Mouse (Mus musculus) CH12.LX (cell line): ENCODE measurements around the gene P2ry14. TPM values are rescaled to one million over a fixed set of nuclear protein-coding genes. Genes with fewer than 3 reads are reported as not detected.

Experiments
- DNase-seq: peaks from one replicate; pipeline ENCODE4 v3.0.0-alpha.2; 2013; ENCODE audit errors: extremely low read depth
- H3K27ac ChIP-seq: 2 replicates; pipeline ENCODE4 v1.5.1; 2012; ENCODE audit warnings: low read depth, mild to moderate bottlenecking, control low read depth, moderate library complexity; ENCODE audit not compliant: insufficient read depth
- H3K27me3 ChIP-seq: replicated peaks from 2 replicates; pipeline ENCODE3; 2012; ENCODE audit warnings: inconsistent platforms
- H3K36me3 ChIP-seq, 2 experiments: replicated peaks in 1 of 2; 2 replicates each; pipeline versions ENCODE3 to v1.6.1; 2012; ENCODE audit warnings: inconsistent platforms in 1 of 2, low read length in 1 of 2, mild to moderate bottlenecking in 1 of 2, mixed read lengths in 1 of 2, moderate library complexity in 1 of 2; ENCODE audit not compliant: control insufficient read depth in 1 of 2, insufficient read depth in 1 of 2
- H3K4me1 ChIP-seq, 2 experiments: 2 replicates each; pipeline ENCODE4 v1.6.1; 2012; ENCODE audit warnings: inconsistent platforms in 1 of 2, moderate library complexity in 1 of 2; ENCODE audit not compliant: insufficient read depth in 2 of 2, control insufficient read depth in 1 of 2
- H3K4me2 ChIP-seq: 2 replicates; pipeline ENCODE4 v1.6.1; 2012; ENCODE audit warnings: low read depth, mild to moderate bottlenecking, control low read depth; ENCODE audit not compliant: poor library complexity, insufficient read depth, severe bottlenecking
- H3K4me3 ChIP-seq, 3 experiments: fragments of 150-350 bp in 1 of 3; sonication (generic) in 1 of 3; replicated peaks in 1 of 3; 2 replicates each; pipeline versions ENCODE3 to v1.5.1; 2011 to 2012; ENCODE audit warnings: low read depth in 2 of 3, low read length in 2 of 3, mild to moderate bottlenecking in 2 of 3, moderate library complexity in 2 of 3, control low read depth in 1 of 3, improper control_type of control experiment in 1 of 3, inconsistent platforms in 1 of 3, mixed read lengths in 1 of 3; ENCODE audit not compliant: poor library complexity in 1 of 3
- H3K79me2 ChIP-seq: replicated peaks from 2 replicates; pipeline ENCODE4 v1.6.1; 2012; ENCODE audit warnings: mild to moderate bottlenecking, moderate library complexity; ENCODE audit not compliant: control insufficient read depth, poor library complexity, insufficient read depth, severe bottlenecking; ENCODE audit errors: extremely low read depth
- H3K9ac ChIP-seq: 2 replicates; pipeline ENCODE4 v1.6.1; 2012; ENCODE audit warnings: low read depth, mild to moderate bottlenecking, control low read depth, moderate library complexity; ENCODE audit not compliant: insufficient read depth
- H3K9me3 ChIP-seq: replicated peaks from 2 replicates; pipeline ENCODE3; 2012; ENCODE audit warnings: low read length, inconsistent platforms, mixed read lengths
- BHLHE40 ChIP-seq: IDR thresholded peaks from 2 replicates; pipeline ENCODE4 v1.6.1; 2011; ENCODE audit warnings: mild to moderate bottlenecking, low read depth, low read length, improper control_type of control experiment
- CHD2 ChIP-seq: IDR thresholded peaks from 2 replicates; pipeline ENCODE4 v1.6.1; 2011; ENCODE audit warnings: low read length, improper control_type of control experiment
- CTCF ChIP-seq, 2 experiments: IDR thresholded peaks in 1 of 2; conservative IDR thresholded peaks in 1 of 2; 2 replicates each; pipeline ENCODE4 v1.5.1; 2011 to 2012; ENCODE audit warnings: low read depth in 2 of 2, low read length in 2 of 2, improper control_type of control experiment in 1 of 2, inconsistent platforms in 1 of 2, mild to moderate bottlenecking in 1 of 2, moderate library complexity in 1 of 2
- E2F4 ChIP-seq: IDR thresholded peaks from 2 replicates; pipeline ENCODE4 v1.6.1; 2011; ENCODE audit warnings: low read depth, low read length, improper control_type of control experiment; ENCODE audit not compliant: insufficient replicate concordance
- GABPA ChIP-seq: IDR thresholded peaks from 2 replicates; pipeline ENCODE4 v1.6.1; 2012; ENCODE audit warnings: low read depth, low read length, improper control_type of control experiment, inconsistent platforms; ENCODE audit not compliant: insufficient replicate concordance
- HCFC1 ChIP-seq: IDR thresholded peaks from 2 replicates; pipeline ENCODE4 v1.6.1; 2012; ENCODE audit warnings: low read depth, mild to moderate bottlenecking, inconsistent platforms, low read length, improper control_type of control experiment
- IRF4 ChIP-seq: IDR thresholded peaks from 2 replicates; pipeline ENCODE4 v1.6.1; 2014; ENCODE audit warnings: low read depth, mild to moderate bottlenecking, inconsistent platforms, low read length, improper control_type of control experiment
- JUN ChIP-seq: IDR thresholded peaks from 2 replicates; pipeline ENCODE4 v1.6.1; 2011; ENCODE audit warnings: low read depth, mild to moderate bottlenecking, low read length, improper control_type of control experiment, moderate library complexity; ENCODE audit not compliant: insufficient read depth
- JUND ChIP-seq: conservative IDR thresholded peaks from 2 replicates; pipeline ENCODE4 v1.6.1; 2011; ENCODE audit warnings: low read depth, low read length, improper control_type of control experiment
- MAX ChIP-seq: IDR thresholded peaks from 2 replicates; pipeline ENCODE4 v1.6.1; 2011; ENCODE audit warnings: low read length, improper control_type of control experiment
- MXI1 ChIP-seq: IDR thresholded peaks from 2 replicates; pipeline ENCODE4 v1.6.1; 2011; ENCODE audit warnings: mild to moderate bottlenecking, low read depth, low read length, improper control_type of control experiment
- MYC ChIP-seq: IDR thresholded peaks from 2 replicates; pipeline ENCODE4 v1.6.1; 2011; ENCODE audit warnings: low read depth, mild to moderate bottlenecking, improper control_type of control experiment, low read length
- NELFE ChIP-seq: IDR thresholded peaks from 2 replicates; pipeline ENCODE4 v1.6.1; 2011; ENCODE audit warnings: low read depth, low read length, improper control_type of control experiment
- POLR2AphosphoS2 ChIP-seq: IDR thresholded peaks from 2 replicates; pipeline ENCODE4 v1.6.1; 2011; ENCODE audit warnings: low read depth, low read length, improper control_type of control experiment
- SIN3A ChIP-seq: IDR thresholded peaks from 2 replicates; pipeline ENCODE4 v1.6.1; 2012; ENCODE audit warnings: low read length, improper control_type of control experiment, inconsistent platforms
- TBP ChIP-seq: conservative IDR thresholded peaks from 2 replicates; pipeline ENCODE4 v1.6.1; 2011; ENCODE audit warnings: low read depth, low read length, improper control_type of control experiment
- TCF12 ChIP-seq: IDR thresholded peaks from 2 replicates; pipeline ENCODE4 v1.6.1; 2014; ENCODE audit warnings: low read depth, mild to moderate bottlenecking, inconsistent platforms, low read length, improper control_type of control experiment
- UBTF ChIP-seq: IDR thresholded peaks from 2 replicates; pipeline ENCODE4 v1.6.1; 2012; ENCODE audit warnings: low read depth, mild to moderate bottlenecking, inconsistent platforms, low read length, improper control_type of control experiment, moderate library complexity
- USF2 ChIP-seq: conservative IDR thresholded peaks from 2 replicates; pipeline ENCODE4 v1.6.1; 2011; ENCODE audit warnings: low read depth, low read length, improper control_type of control experiment
- ZC3H11A ChIP-seq: IDR thresholded peaks from 2 replicates; pipeline ENCODE4 v1.6.1; 2012; ENCODE audit warnings: low read depth, mild to moderate bottlenecking, inconsistent platforms, low read length, improper control_type of control experiment
- dilution Hi-C: fragments of 300-500 bp; cut with MboI; formaldehyde crosslinking; loops from 2 replicates; pipeline ENCODE4 v1.14.3; 2020; ENCODE audit warnings: low sequenced_read_pairs; ENCODE audit not compliant: extremely low pct_unique_long_range_greater_than_20kb, extremely low pct_ligation_motif_present
- in situ Hi-C: fragments of 300-500 bp; cut with MboI; formaldehyde crosslinking; loops from 3 replicates; pipeline ENCODE4 v1.14.3; 2019; ENCODE audit warnings: low sequenced_read_pairs, low pct_ligation_motif_present, low pct_unique_long_range_greater_than_20kb, mixed read lengths
- polyA plus RNA-seq: library from polyadenylated mRNA; unstranded; fragments of >175 nt; gene quantifications from 2 replicates; pipeline ENCODE4 v1.2.1, GENCODE M21; 2012; ENCODE audit warnings: low read depth; ENCODE audit not compliant: insufficient read length
- total RNA-seq, 2 experiments: library from RNA; depleted of rRNA; stranded (reverse); fragments of 300-350 nt in 1 of 2; fragments of >200 nt in 1 of 2; gene quantifications; 2 replicates each; pipeline ENCODE4 v1.2.3; 2012 to 2014

Gene P2ry14
- total and polyA plus RNA-seq, 3 experiments, result 0.20 to 0.34 (median 0.24) TPM

DNA sequence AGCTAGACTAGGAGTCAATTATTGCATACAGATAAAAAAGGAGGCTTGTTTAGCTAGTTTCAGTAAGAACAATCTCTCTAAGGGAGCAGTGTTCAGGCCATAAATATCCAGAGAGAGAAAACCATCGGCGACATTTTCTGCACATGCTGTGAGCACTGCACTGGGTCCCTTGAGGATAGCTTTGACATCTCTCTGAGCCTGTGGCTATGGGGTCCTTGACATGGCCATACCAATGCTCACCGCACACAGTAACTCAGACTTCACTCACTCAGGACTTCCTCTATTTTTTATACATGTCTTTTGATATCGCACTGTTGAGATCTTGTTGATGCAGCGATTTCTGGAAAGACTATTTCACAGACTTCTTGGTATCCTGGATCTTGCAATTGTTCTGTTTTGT lies 3.6 kb upstream of the P2ry14 start:
- TF ChIP-seq HCFC1, result no peak
- TF ChIP-seq JUND, result no peak
- TF ChIP-seq NELFE, result no peak
- TF ChIP-seq TCF12, result no peak
- no peak for TF ChIP-seq SIN3A
- TF ChIP-seq POLR2AphosphoS2, result no peak
- no peak for TF ChIP-seq BHLHE40
- no peak for TF ChIP-seq MXI1
- no peak for TF ChIP-seq IRF4
- TF ChIP-seq E2F4, result no peak
- TF ChIP-seq GABPA, result no peak
- no peak for TF ChIP-seq CHD2
- TF ChIP-seq ZC3H11A, result no peak
- no peak for TF ChIP-seq USF2
- TF ChIP-seq MYC, result no peak
- no peak for TF ChIP-seq MAX
- no peak for TF ChIP-seq JUN
- TF ChIP-seq CTCF (conservative IDR thresholded peaks at IDR 0.05 in 1 of 2, IDR thresholded peaks at IDR 0.05 in 1 of 2; ENCODE audit: low read depth in 2 of 2, low read length in 2 of 2), result no peak
- no peak for TF ChIP-seq TBP
- no peak for TF ChIP-seq UBTF

DNA sequence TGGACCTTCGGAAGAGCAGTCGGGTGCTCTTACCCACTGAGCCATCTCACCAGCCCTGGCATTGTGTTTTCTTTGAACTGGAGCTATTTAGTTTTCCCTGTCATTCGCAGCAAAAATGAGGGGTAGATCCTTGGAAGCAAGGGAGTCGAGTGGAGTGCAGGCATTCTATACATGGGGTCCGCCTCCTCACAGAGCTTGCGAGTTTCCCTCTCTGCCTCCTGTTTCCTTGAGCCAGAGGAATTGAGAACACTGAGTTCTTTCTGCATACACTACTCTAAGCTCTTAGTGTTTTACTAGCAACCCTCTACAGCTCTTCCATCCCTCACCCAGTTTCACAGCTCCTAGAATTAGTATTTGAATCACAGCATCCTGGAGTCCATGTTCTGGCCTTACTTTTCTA lies 2.0 kb upstream of the P2ry14 start:
- H3K9ac ChIP-seq, result no peak overlapping the region
- no peak overlapping the region for H3K4me3 ChIP-seq
- no peaks in the 10 kb centered on the region for H3K36me3 ChIP-seq
- no peaks in the 10 kb centered on the region for H3K9me3 ChIP-seq
- no peak for DNase-seq
- H3K4me1 ChIP-seq, result peaks cover 0 to 6% of the 10 kb centered on the region in 2 experiments; a peak in 2 of 4 replicates
- TF ChIP-seq NELFE (no peak), SIN3A (no peak), GABPA (no peak), HCFC1 (no peak), JUN (no peak), POLR2AphosphoS2 (no peak)
- dilution Hi-C loops (no loop called here), in situ Hi-C loops (loop anchor here (5.0 to 25.0 kb wide), 2 partner anchors 33 to 582 kb away; partner anchors contain the start of gene Gm5538)
- H3K79me2 ChIP-seq, result no peaks in the 10 kb centered on the region
- no peak overlapping the region for H3K4me2 ChIP-seq
- H3K27ac ChIP-seq, result no peak overlapping the region
- no peaks in the 10 kb centered on the region for H3K27me3 ChIP-seq

More for the DNA sequence above, 3.6 kb upstream of the P2ry14 start:
- no peak overlapping the region for H3K27ac ChIP-seq
- no peaks in the 10 kb centered on the region for H3K79me2 ChIP-seq
- no peak overlapping the region for H3K4me3 ChIP-seq
- peaks cover 0 to 6% of the 10 kb centered on the region in 2 experiments; a peak in 2 of 4 replicates for H3K4me1 ChIP-seq
- H3K4me2 ChIP-seq, result no peak overlapping the region
- H3K9ac ChIP-seq, result no peak overlapping the region
- H3K27me3 ChIP-seq, result no peaks in the 10 kb centered on the region
- H3K9me3 ChIP-seq, result no peaks in the 10 kb centered on the region
- dilution Hi-C loops (no loop called here), in situ Hi-C loops (loop anchor here (5.0 to 25.0 kb wide), 2 partner anchors 35 to 580 kb away; partner anchors contain the start of gene Gm5538)
- H3K36me3 ChIP-seq, result no peaks in the 10 kb centered on the region
- no peak for DNase-seq
